Mouse (Mus musculus) forebrain, embryonic 11.5 days (tissue): ENCODE measurements around the gene Scgb3a1. TPM values are rescaled to one million over a fixed set of nuclear protein-coding genes. Genes with fewer than 3 reads are reported as not detected.

Source experiments
- ATAC-seq: fragments of 200-750 bp; cut with Nextera tagmentation; replicated peaks from 2 replicates; pipeline ENCODE4 v1.8.0; 2017; ENCODE audit warnings: moderate TSS enrichment; ENCODE audit not compliant: low FRiP score
- DNase-seq: peaks from one replicate; pipeline ENCODE4 v3.0.0-alpha.2; 2017; ENCODE audit warnings: low spot score
- H3K27ac ChIP-seq: fragments of 300-500 bp; sonication (generic); 2 replicates; pipeline ENCODE4 v1.5.1; 2014; ENCODE audit warnings: low read depth, low read length
- H3K27me3 ChIP-seq: fragments of 300-500 bp; sonication (generic); 2 replicates; pipeline ENCODE4 v1.6.1; 2014; ENCODE audit warnings: mild to moderate bottlenecking, low read length, mixed read lengths; ENCODE audit not compliant: control insufficient read depth, insufficient read depth
- H3K36me3 ChIP-seq: fragments of 300-500 bp; sonication (generic); 2 replicates; pipeline ENCODE4 v1.6.1; 2014; ENCODE audit warnings: mild to moderate bottlenecking, low read length, moderate library complexity, mixed read lengths; ENCODE audit not compliant: control insufficient read depth, insufficient read depth
- H3K4me1 ChIP-seq: fragments of 300-500 bp; sonication (generic); replicated peaks from 2 replicates; pipeline ENCODE4 v1.6.1; 2014; ENCODE audit warnings: low read length, mixed read lengths; ENCODE audit not compliant: control insufficient read depth, insufficient read depth
- H3K4me2 ChIP-seq: fragments of 300-500 bp; sonication (generic); 2 replicates; pipeline ENCODE4 v1.6.1; 2014; ENCODE audit warnings: low read depth, mild to moderate bottlenecking, low read length, moderate library complexity, mixed read lengths; ENCODE audit not compliant: severe bottlenecking
- H3K4me3 ChIP-seq: fragments of 300-500 bp; sonication (generic); 2 replicates; pipeline ENCODE4 v1.5.1; 2014; ENCODE audit warnings: low read depth, low read length
- H3K9ac ChIP-seq: fragments of 300-500 bp; sonication (generic); 2 replicates; pipeline ENCODE4 v1.6.1; 2014; ENCODE audit warnings: low read length
- H3K9me3 ChIP-seq: fragments of 300-500 bp; sonication (generic); 2 replicates; pipeline ENCODE4 v1.6.1; 2016; ENCODE audit warnings: low read length, mixed read lengths; ENCODE audit not compliant: control insufficient read depth
- WGBS: fragments of 180-500 bp; shearing (Covaris S2); extraction: QIAGEN DNeasy Blood & Tissue Kit; methylation state at CpG from one replicate; pipeline ENCODE4 v1.1.7; 2014; 5-methylcytosine and 5-hydroxymethylcytosine counted together
- polyA plus RNA-seq: library from polyadenylated mRNA; unstranded; fragments of >200 nt; fragmentation: Nextera tagmentation; extraction: Ambion mirVana; gene quantifications from 2 replicates; pipeline ENCODE4 v1.2.1, GENCODE M21; 2014

The Scgb3a1 gene
- polyA plus RNA-seq, result not detected in 2 replicates

- 86% methylated on average over 5 of the region's 5 CpGs for WGBS
- no peaks in the 10 kb centered on the region for H3K9me3 ChIP-seq
- no peak within 1 kb of the TSS for H3K4me3 ChIP-seq
- H3K27me3 ChIP-seq, result no peaks in the 10 kb centered on the region
- no peaks in the 10 kb centered on the region for H3K4me1 ChIP-seq
- no peaks in the 10 kb centered on the region for H3K36me3 ChIP-seq
- DNase-seq (no peak), ATAC-seq (no peak; the same call in 1 of the 2 replicates)
- no peak within 1 kb of the TSS for H3K4me2 ChIP-seq
- no peak within 1 kb of the TSS for H3K9ac ChIP-seq
- no peak within 1 kb of the TSS for H3K27ac ChIP-seq
Measured at GRCm38 (mm10) chr11:49663310-49663709, at the start of gene Scgb3a1. Gene Scgb3a1, plus strand, starts transcription at chr11:49663610.

DNA sequence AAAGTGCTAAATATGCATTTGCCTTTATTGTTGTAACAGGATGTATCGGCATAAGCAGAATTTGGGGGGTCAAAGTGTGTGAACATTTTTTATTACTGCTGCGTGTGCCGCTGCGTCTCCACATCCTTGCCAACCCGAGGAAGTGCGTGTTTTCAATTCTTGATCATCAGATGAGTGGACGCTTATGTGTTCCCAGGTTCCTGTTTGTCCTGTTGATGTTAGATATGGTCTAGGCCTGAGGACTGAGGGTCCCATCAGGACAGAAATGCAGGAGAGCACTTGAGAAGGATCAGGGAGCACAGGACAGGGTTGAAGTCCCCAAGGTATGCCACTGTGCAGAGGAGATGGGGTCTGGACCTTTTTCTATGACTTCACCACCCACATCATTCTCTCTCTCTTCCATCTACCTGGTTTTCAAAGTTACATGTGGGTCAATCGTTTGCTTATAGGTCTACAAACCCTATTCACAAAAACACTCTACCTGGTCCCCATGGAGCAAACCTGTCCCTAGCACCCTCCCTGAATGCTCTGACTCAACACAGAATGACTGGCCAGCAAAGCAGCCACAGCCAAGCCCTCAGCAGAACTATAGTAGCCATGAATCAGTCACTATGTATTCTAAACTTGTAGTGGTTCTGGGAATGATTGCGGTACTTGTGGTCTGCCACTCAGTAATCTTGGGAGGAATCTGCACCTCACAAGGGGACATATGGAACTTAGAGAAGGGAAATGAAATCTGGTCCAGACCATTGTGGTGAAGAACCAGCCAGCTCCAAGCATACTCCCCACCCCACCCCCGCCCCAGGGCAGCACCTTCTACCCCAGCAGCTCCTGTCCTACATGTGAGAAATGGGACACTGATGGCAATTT lies 47.3 kb upstream of the Scgb3a1 start:
- DNase-seq (no peak), ATAC-seq (no peak)
- Histone ChIP-seq H3K4me1 (no peaks in the 10 kb centered on the region), H3K36me3 (no peaks in the 10 kb centered on the region), H3K4me3 (no peak overlapping the region), H3K27ac (no peak overlapping the region), H3K9ac (no peak overlapping the region), H3K9me3 (no peaks in the 10 kb centered on the region), H3K4me2 (no peak overlapping the region), H3K27me3 (peaks cover 7% of the 10 kb centered on the region; the same call in 1 of the 2 replicates)
- 93% methylated on average over 10 of the region's 10 CpGs for WGBS

- DNase-seq (no peak), ATAC-seq (no peak)
- Histone ChIP-seq H3K9ac (no peak overlapping the region), H3K4me1 (no peaks in the 10 kb centered on the region), H3K27me3 (no peaks in the 10 kb centered on the region), H3K4me2 (no peak overlapping the region), H3K4me3 (no peak overlapping the region), H3K36me3 (no peaks in the 10 kb centered on the region), H3K27ac (no peak overlapping the region), H3K9me3 (no peaks in the 10 kb centered on the region)
- 83% methylated on average over 8 of the region's 8 CpGs for WGBS
Measured at GRCm38 (mm10) chr11:49618476-49618875, 44.9 kb upstream of the Scgb3a1 start.

GRCm38 (mm10) chr11:49621953-49622352 lies 41.5 kb upstream of the Scgb3a1 start:
- Histone ChIP-seq H3K36me3 (no peaks in the 10 kb centered on the region), H3K4me2 (no peak overlapping the region), H3K4me1 (no peaks in the 10 kb centered on the region), H3K9ac (no peak overlapping the region), H3K9me3 (no peaks in the 10 kb centered on the region), H3K4me3 (no peak overlapping the region), H3K27ac (no peak overlapping the region), H3K27me3 (no peaks in the 10 kb centered on the region)
- no peak for DNase-seq
- no peak for ATAC-seq
- WGBS, result 82% methylated on average over 5 of the region's 5 CpGs

GRCm38 (mm10) chr11:49624156-49624555 lies 39.3 kb upstream of the Scgb3a1 start:
- Histone ChIP-seq H3K27me3 (no peaks in the 10 kb centered on the region), H3K4me3 (no peak overlapping the region), H3K36me3 (no peaks in the 10 kb centered on the region), H3K27ac (no peak overlapping the region), H3K9ac (no peak overlapping the region), H3K4me2 (no peak overlapping the region), H3K4me1 (no peaks in the 10 kb centered on the region), H3K9me3 (no peaks in the 10 kb centered on the region)
- 72% methylated on average over 3 of the region's 3 CpGs for WGBS
- no peak for ATAC-seq
- DNase-seq, result peak; percentile 40

- H3K27me3 ChIP-seq, result no peaks in the 10 kb centered on the region
- H3K4me2 ChIP-seq, result no peak overlapping the region
- H3K36me3 ChIP-seq, result no peaks in the 10 kb centered on the region
- WGBS, result 65% methylated on average over 15 of the region's 15 CpGs
- no peaks in the 10 kb centered on the region for H3K4me1 ChIP-seq
- no peak overlapping the region for H3K27ac ChIP-seq
- no peaks in the 10 kb centered on the region for H3K9me3 ChIP-seq
- DNase-seq, result no peak
- H3K9ac ChIP-seq, result no peak overlapping the region
- no peak for ATAC-seq
- no peak overlapping the region for H3K4me3 ChIP-seq
Measured at GRCm38 (mm10) chr11:49625863-49626262, 37.5 kb upstream of the Scgb3a1 start.

DNA sequence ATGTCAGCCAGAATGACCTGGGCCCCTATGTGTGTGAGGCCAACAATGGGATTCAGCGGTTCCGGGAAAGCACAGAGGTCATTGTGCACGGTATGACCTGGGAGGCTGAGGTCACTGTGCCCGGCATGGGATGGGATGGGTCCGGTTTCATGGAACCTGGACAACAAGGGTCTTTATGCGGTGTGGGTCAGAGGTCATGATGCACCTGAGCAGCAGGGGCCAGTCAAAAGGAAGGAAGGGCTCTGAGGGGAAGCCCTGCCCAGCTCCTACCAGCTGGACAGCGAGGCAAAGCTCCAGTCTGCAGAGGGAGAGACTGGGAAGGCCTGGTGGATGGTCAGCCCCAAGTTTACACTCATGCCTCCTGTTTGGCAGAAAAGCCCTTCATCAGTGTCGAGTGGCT lies 36.7 kb upstream of the Scgb3a1 start:
- H3K27ac ChIP-seq, result no peak overlapping the region
- H3K9ac ChIP-seq, result no peak overlapping the region
- DNase-seq (no peak), ATAC-seq (no peak)
- H3K9me3 ChIP-seq, result no peaks in the 10 kb centered on the region
- no peak overlapping the region for H3K4me3 ChIP-seq
- WGBS, result 64% methylated on average over 8 of the region's 8 CpGs
- no peak overlapping the region for H3K4me2 ChIP-seq
- no peaks in the 10 kb centered on the region for H3K27me3 ChIP-seq
- no peaks in the 10 kb centered on the region for H3K36me3 ChIP-seq
- no peaks in the 10 kb centered on the region for H3K4me1 ChIP-seq

- peaks cover 26% of the 10 kb centered on the region for H3K27me3 ChIP-seq
- H3K27ac ChIP-seq, result no peak overlapping the region
- no peaks in the 10 kb centered on the region for H3K36me3 ChIP-seq
- no peak overlapping the region for H3K4me3 ChIP-seq
- ATAC-seq (no peak), DNase-seq (no peak)
- H3K9ac ChIP-seq, result no peak overlapping the region
- 31% methylated on average over 3 of the region's 3 CpGs for WGBS
- H3K9me3 ChIP-seq, result no peaks in the 10 kb centered on the region
- H3K4me2 ChIP-seq, result no peak overlapping the region
- H3K4me1 ChIP-seq, result no peaks in the 10 kb centered on the region
Measured at GRCm38 (mm10) chr11:49631154-49631553, 32.3 kb upstream of the Scgb3a1 start.

GRCm38 (mm10) chr11:49632256-49632655 lies 31.2 kb upstream of the Scgb3a1 start:
- Histone ChIP-seq H3K4me2 (no peak overlapping the region), H3K4me1 (peaks cover 2% of the 10 kb centered on the region; the same call in 1 of the 2 replicates), H3K9ac (no peak overlapping the region), H3K27ac (no peak overlapping the region), H3K4me3 (no peak overlapping the region), H3K27me3 (peaks cover 37% of the 10 kb centered on the region), H3K9me3 (no peaks in the 10 kb centered on the region), H3K36me3 (no peaks in the 10 kb centered on the region)
- DNase-seq (no peak), ATAC-seq (no peak)
- WGBS, result 88% methylated on average over 2 of the region's 2 CpGs
